Mouse (Mus musculus) stomach, embryonic 16.5 days (tissue): ENCODE measurements around the gene Insr. TPM values are rescaled to one million over a fixed set of nuclear protein-coding genes. Genes with fewer than 3 reads are reported as not detected.

ENCODE experiments used
- ATAC-seq: fragments of 200-750 bp; cut with Nextera tagmentation; 2 replicates; pipeline ENCODE4 v1.8.0; 2017; ENCODE audit warnings: moderate number of reproducible peaks, moderate TSS enrichment; ENCODE audit not compliant: insufficient read depth, low FRiP score
- H3K27ac ChIP-seq: fragments of 300-500 bp; sonication (generic); 2 replicates; pipeline ENCODE4 v1.5.1; 2014; ENCODE audit warnings: low read length
- H3K27me3 ChIP-seq: fragments of 300-500 bp; sonication (generic); 2 replicates; pipeline ENCODE4 v1.6.1; 2014; ENCODE audit warnings: low read length, control low read depth, mixed read lengths; ENCODE audit not compliant: control insufficient read depth, insufficient read depth
- H3K36me3 ChIP-seq: fragments of 300-500 bp; sonication (generic); 2 replicates; pipeline ENCODE4 v1.6.1; 2014; ENCODE audit warnings: low read length; ENCODE audit not compliant: control insufficient read depth, insufficient read depth
- H3K4me1 ChIP-seq: fragments of 300-500 bp; sonication (generic); 2 replicates; pipeline ENCODE4 v1.6.1; 2014; ENCODE audit warnings: low read length, control low read depth, mixed read lengths; ENCODE audit not compliant: control insufficient read depth, insufficient read depth
- H3K4me2 ChIP-seq: fragments of 300-500 bp; sonication (generic); 2 replicates; pipeline ENCODE4 v1.6.1; 2014; ENCODE audit warnings: low read depth, low read length, mixed read lengths
- H3K4me3 ChIP-seq: fragments of 300-500 bp; sonication (generic); replicated peaks from 2 replicates; pipeline ENCODE4 v1.5.1; 2014; ENCODE audit warnings: mild to moderate bottlenecking, low read length
- H3K9ac ChIP-seq: fragments of 300-500 bp; sonication (generic); 2 replicates; pipeline ENCODE4 v1.6.1; 2014; ENCODE audit warnings: low read length
- H3K9me3 ChIP-seq: fragments of 300-500 bp; sonication (generic); replicated peaks from 2 replicates; pipeline ENCODE4 v1.6.1; 2016; ENCODE audit warnings: low read length, control low read depth; ENCODE audit not compliant: control insufficient read depth
- WGBS: fragments of 180-500 bp; shearing (Covaris S2); extraction: QIAGEN DNeasy Blood & Tissue Kit; methylation state at CpG from one replicate; pipeline ENCODE4 v1.1.7; 2014; 5-methylcytosine and 5-hydroxymethylcytosine counted together
- polyA plus RNA-seq: library from polyadenylated mRNA; unstranded; fragments of >200 nt; fragmentation: Nextera tagmentation; extraction: Ambion mirVana; gene quantifications from 2 replicates; pipeline ENCODE4 v1.2.1, GENCODE M21; 2015

Gene Insr
- polyA plus RNA-seq, 1 experiment from 2014 or later = 31.4 TPM

- WGBS = 83% methylated on average over 5 of the region's 5 CpGs
- no peak for ATAC-seq
Observed at GRCm38 (mm10) chr8:3248704-3249103, 30.7 kb downstream of the Insr start.

GRCm38 (mm10) chr8:3247129-3247528 is 32.3 kb downstream of the Insr start:
- no peak overlapping the region for H3K4me3 ChIP-seq
- no peak overlapping the region for H3K9ac ChIP-seq
- no peaks in the 10 kb centered on the region; the same call in 1 of the 2 replicates for H3K9me3 ChIP-seq
- no peaks in the 10 kb centered on the region for H3K27me3 ChIP-seq
- no peak overlapping the region for H3K4me2 ChIP-seq
- 62% methylated on average over 1 of the region's 1 CpGs for WGBS
- H3K27ac ChIP-seq = no peak overlapping the region
- no peaks in the 10 kb centered on the region for H3K4me1 ChIP-seq
- ATAC-seq = no peak
- H3K36me3 ChIP-seq = 0 out of 2 replicates have a peak, but pooled peaks cover 6% of the 10 kb centered on the region

More at GRCm38 (mm10) chr8:3248704-3249103, 30.7 kb downstream of the Insr start:
- H3K4me3 ChIP-seq = no peak overlapping the region
- 0 out of 2 replicates have a peak, but pooled peaks cover 6% of the 10 kb centered on the region for H3K36me3 ChIP-seq
- H3K9me3 ChIP-seq = no peaks in the 10 kb centered on the region; the same call in 1 of the 2 replicates
- no peak overlapping the region for H3K9ac ChIP-seq
- H3K4me1 ChIP-seq = no peaks in the 10 kb centered on the region
- H3K4me2 ChIP-seq = no peak overlapping the region
- no peak overlapping the region for H3K27ac ChIP-seq
- H3K27me3 ChIP-seq = no peaks in the 10 kb centered on the region

GRCm38 (mm10) chr8:3243229-3243628 is 36.2 kb downstream of the Insr start:
- Histone ChIP-seq H3K9me3 (no peaks in the 10 kb centered on the region; the same call in 1 of the 2 replicates), H3K9ac (no peak overlapping the region), H3K27ac (no peak overlapping the region), H3K36me3 (0 out of 2 replicates have a peak, but pooled peaks cover 6% of the 10 kb centered on the region), H3K4me3 (no peak overlapping the region), H3K4me2 (no peak overlapping the region), H3K4me1 (no peaks in the 10 kb centered on the region), H3K27me3 (no peaks in the 10 kb centered on the region)
- ATAC-seq = no peak
- 91% methylated on average over 4 of the region's 4 CpGs for WGBS

- H3K9ac ChIP-seq = no peak overlapping the region
- no peak overlapping the region for H3K4me3 ChIP-seq
- 0 out of 2 replicates have a peak, but pooled peaks cover 4% of the 10 kb centered on the region for H3K36me3 ChIP-seq
- no peak overlapping the region for H3K4me2 ChIP-seq
- H3K9me3 ChIP-seq = no peaks in the 10 kb centered on the region; the same call in 1 of the 2 replicates
- peaks cover 17% of the 10 kb centered on the region for H3K4me1 ChIP-seq
- H3K27ac ChIP-seq = no peak overlapping the region
- H3K27me3 ChIP-seq = no peaks in the 10 kb centered on the region
- no peak for ATAC-seq
- WGBS = 95% methylated on average over 3 of the region's 3 CpGs
Observed at GRCm38 (mm10) chr8:3240725-3241124, 38.7 kb downstream of the Insr start.

GRCm38 (mm10) chr8:3239641-3240040 is 39.8 kb downstream of the Insr start:
- Histone ChIP-seq H3K36me3 (no peaks in the 10 kb centered on the region), H3K4me3 (no peak overlapping the region), H3K27me3 (no peaks in the 10 kb centered on the region), H3K27ac (no peak overlapping the region), H3K4me1 (peaks cover 17% of the 10 kb centered on the region), H3K9ac (no peak overlapping the region), H3K9me3 (no peaks in the 10 kb centered on the region), H3K4me2 (no peak overlapping the region)
- 67% methylated on average over 3 of the region's 3 CpGs for WGBS
- no peak for ATAC-seq

GRCm38 (mm10) chr8:3238792-3239191 is 40.6 kb downstream of the Insr start:
- Histone ChIP-seq H3K27ac (no peak overlapping the region), H3K27me3 (no peaks in the 10 kb centered on the region), H3K4me1 (peaks cover 17% of the 10 kb centered on the region), H3K9me3 (no peaks in the 10 kb centered on the region), H3K4me3 (no peak overlapping the region), H3K9ac (no peak overlapping the region), H3K36me3 (no peaks in the 10 kb centered on the region), H3K4me2 (no peak overlapping the region)
- 78% methylated on average over 3 of the region's 3 CpGs for WGBS
- ATAC-seq = no peak

GRCm38 (mm10) chr8:3237319-3237718 is 42.1 kb downstream of the Insr start:
- 48% methylated on average over 5 of the region's 5 CpGs for WGBS
- no peak for ATAC-seq
- Histone ChIP-seq H3K9me3 (no peaks in the 10 kb centered on the region), H3K4me2 (no peak overlapping the region), H3K4me3 (no peak overlapping the region), H3K27me3 (no peaks in the 10 kb centered on the region), H3K9ac (no peak overlapping the region), H3K4me1 (peaks cover 17% of the 10 kb centered on the region), H3K36me3 (no peaks in the 10 kb centered on the region), H3K27ac (no peak overlapping the region)

GRCm38 (mm10) chr8:3236277-3236676 is 43.1 kb downstream of the Insr start:
- no peak for ATAC-seq
- Histone ChIP-seq H3K4me1 (peaks cover 17% of the 10 kb centered on the region), H3K9ac (no peak overlapping the region), H3K27ac (no peak overlapping the region), H3K4me3 (no peak overlapping the region), H3K36me3 (no peaks in the 10 kb centered on the region), H3K4me2 (no peak overlapping the region), H3K9me3 (no peaks in the 10 kb centered on the region), H3K27me3 (no peaks in the 10 kb centered on the region)
- 46% methylated on average over 3 of the region's 3 CpGs for WGBS

- Histone ChIP-seq H3K9me3 (no peaks in the 10 kb centered on the region), H3K27ac (no peak overlapping the region), H3K27me3 (no peaks in the 10 kb centered on the region), H3K4me1 (peaks cover 17% of the 10 kb centered on the region), H3K9ac (no peak overlapping the region), H3K4me3 (no peak overlapping the region), H3K36me3 (no peaks in the 10 kb centered on the region), H3K4me2 (no peak overlapping the region)
- WGBS = 83% methylated on average over 3 of the region's 3 CpGs
- no peak for ATAC-seq
Observed at GRCm38 (mm10) chr8:3234569-3234968, 44.8 kb downstream of the Insr start.
